Mouse (Mus musculus) kidney, adult 10 weeks (tissue): Measurements from ENCODE around the gene Nup133. TPM values are rescaled to one million over a fixed set of nuclear protein-coding genes. Genes with fewer than 3 reads are reported as not detected.

Experiments
- polyA plus RNA-seq: library from polyadenylated mRNA; stranded (reverse); fragments of 350-450 nt; fragmentation: Illumina TruSeq; extraction: RNeasy Lipid Tissue Mini Kit (QIAGEN cat#74804); gene quantifications from one replicate; pipeline ENCODE4 v1.2.3, GENCODE M21; 2014; ENCODE audit warnings: low read depth, low replicate concordance

Gene Nup133
- polyA plus RNA-seq, result 4.6 TPM

GRCm38 (mm10) chr8:123948942-123949685, at the start of gene Nup133:
Nup133 (minus strand) TSS chr8:123949265.

DNA sequence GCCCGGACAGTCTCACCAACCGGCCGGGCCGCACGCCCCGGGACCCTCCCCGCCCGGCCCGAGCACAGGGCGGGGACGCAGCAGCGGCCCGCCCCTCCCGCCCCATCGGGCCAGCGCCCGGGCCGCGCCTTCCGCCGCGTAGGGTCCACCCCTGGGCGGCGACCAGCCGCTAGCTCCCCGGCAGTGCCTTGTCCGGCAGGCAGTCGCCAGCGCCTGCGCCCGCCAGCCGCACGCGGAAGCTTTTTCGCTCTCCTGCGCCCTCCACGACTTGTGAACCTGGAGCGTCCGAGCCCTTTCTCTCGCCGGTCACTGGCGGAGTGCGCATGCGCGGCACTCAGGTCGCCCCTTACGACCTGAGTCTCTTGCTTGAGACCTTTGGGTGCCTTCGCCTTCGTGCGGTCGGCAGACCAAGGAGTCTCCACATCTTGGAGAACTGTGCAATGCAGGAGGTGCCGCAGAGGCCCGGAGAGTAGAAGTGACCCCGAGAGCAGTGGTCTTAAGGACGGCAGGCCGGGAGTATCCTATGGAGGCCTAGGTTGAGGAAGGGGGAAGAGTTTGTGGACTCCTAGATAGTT, 33.8 kb upstream of the Nup133 start, which contains the start of gene Abcb10:
TSS of gene Abcb10 (minus strand) at position 297 of the 575 bp plus-strand sequence.

DNA sequence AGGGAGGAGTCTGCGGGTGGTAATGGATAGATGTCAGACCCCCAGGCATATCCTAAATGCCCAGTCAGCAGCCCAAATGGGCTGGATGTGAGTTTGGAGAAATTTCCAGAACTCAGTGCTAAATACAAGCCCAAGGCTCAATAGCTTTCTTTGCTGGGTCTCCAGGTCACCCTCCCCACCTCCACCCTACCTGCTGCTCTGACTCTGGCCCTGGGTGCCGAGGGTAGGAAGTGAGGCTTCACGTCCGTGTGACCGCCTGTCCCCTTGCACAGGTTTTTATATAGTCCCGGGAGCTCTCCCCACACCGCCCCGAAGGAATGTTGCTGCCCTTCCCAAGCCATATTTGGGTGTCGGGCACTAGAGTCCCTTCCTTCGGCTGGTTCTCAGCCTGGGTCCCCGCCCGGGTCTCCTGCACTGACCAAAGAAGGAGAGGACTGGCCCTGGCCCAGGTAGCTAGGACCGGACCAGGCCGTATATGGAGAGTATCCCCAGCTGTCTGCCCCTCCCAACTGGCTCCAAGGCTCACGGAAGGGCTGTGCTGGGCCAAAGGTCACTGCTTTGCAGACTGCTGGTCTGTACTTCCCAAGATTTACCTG, 54.5 kb downstream of the Nup133 start, which contains the start of gene Acta1:
TSS of gene Acta1 (minus strand) at position 250 of the 596 bp plus-strand sequence.

GRCm38 (mm10) chr8:123859648-123860259, 89.3 kb downstream of the Nup133 start, which contains the start of gene Ccsap:
Ccsap (minus strand) TSS chr8:123860209.

Other genes starting within 250 kb of the Nup133 start
- gene Rab4a, start 143.3 kb downstream of the Nup133 start, polyA plus RNA-seq, result 13.7 TPM
- gene Ccsap, start 89.1 kb downstream of the Nup133 start, polyA plus RNA-seq, result not detected
- gene Acta1, start 54.5 kb downstream of the Nup133 start, polyA plus RNA-seq, result not detected
- gene Abcb10, start 33.9 kb upstream of the Nup133 start, polyA plus RNA-seq, result 13.3 TPM
- 3.5 TPM for gene Taf5l, start 72.1 kb upstream of the Nup133 start, polyA plus RNA-seq
- 3.8 TPM for gene Urb2, start 72.2 kb upstream of the Nup133 start, polyA plus RNA-seq